Mouse (Mus musculus) intestine, embryonic 14.5 days (tissue): ENCODE measurements around the gene Nvl. TPM values are rescaled to one million over a fixed set of nuclear protein-coding genes. Genes with fewer than 3 reads are reported as not detected.

Experiments used
- ATAC-seq: fragments of 200-750 bp; cut with Nextera tagmentation; replicated peaks from 2 replicates; pipeline ENCODE4 v1.8.0; 2017; ENCODE audit warnings: low read depth, moderate number of reproducible peaks, moderate TSS enrichment, moderate library complexity; ENCODE audit not compliant: low FRiP score, low TSS enrichment
- DNase-seq: peaks from one replicate; pipeline ENCODE4 v3.0.0-alpha.2; 2018; ENCODE audit warnings: low spot score
- H3K27ac ChIP-seq: fragments of 300-500 bp; sonication (generic); 2 replicates; pipeline ENCODE4 v1.5.1; 2014; ENCODE audit warnings: low read depth, mild to moderate bottlenecking, control low read depth
- H3K27me3 ChIP-seq: fragments of 300-500 bp; sonication (generic); replicated peaks from 2 replicates; pipeline ENCODE4 v1.6.1; 2014; ENCODE audit warnings: low read length, control low read depth; ENCODE audit not compliant: control insufficient read depth, insufficient read depth
- H3K36me3 ChIP-seq: fragments of 300-500 bp; sonication (generic); 2 replicates; pipeline ENCODE4 v1.6.1; 2014; ENCODE audit warnings: low read length, control low read depth; ENCODE audit not compliant: control insufficient read depth, insufficient read depth
- H3K4me1 ChIP-seq: fragments of 300-500 bp; sonication (generic); replicated peaks from 2 replicates; pipeline ENCODE4 v1.6.1; 2014; ENCODE audit warnings: low read length, control low read depth, mixed read lengths; ENCODE audit not compliant: control insufficient read depth, insufficient read depth
- H3K4me2 ChIP-seq: fragments of 300-500 bp; sonication (generic); 2 replicates; pipeline ENCODE4 v1.6.1; 2014; ENCODE audit warnings: low read length
- H3K4me3 ChIP-seq: fragments of 300-500 bp; sonication (generic); 2 replicates; pipeline ENCODE4 v1.5.1; 2014; ENCODE audit warnings: low read depth, low read length, control low read depth, mixed read lengths
- H3K9ac ChIP-seq: fragments of 300-500 bp; sonication (generic); 2 replicates; pipeline ENCODE4 v1.6.1; 2014; ENCODE audit warnings: mild to moderate bottlenecking, low read length
- H3K9me3 ChIP-seq: fragments of 300-500 bp; sonication (generic); 2 replicates; pipeline ENCODE4 v1.6.1; 2016; ENCODE audit warnings: low read length, control low read depth; ENCODE audit not compliant: control insufficient read depth
- WGBS: fragments of 180-500 bp; shearing (Covaris S2); extraction: QIAGEN DNeasy Blood & Tissue Kit; methylation state at CpG from one replicate; pipeline ENCODE4 v1.1.7; 2014; 5-methylcytosine and 5-hydroxymethylcytosine counted together
- polyA plus RNA-seq: library from polyadenylated mRNA; unstranded; fragments of >200 nt; fragmentation: Nextera tagmentation; extraction: Ambion mirVana; gene quantifications from 2 replicates; pipeline ENCODE4 v1.2.1, GENCODE M21; 2014

The Nvl gene
- polyA plus RNA-seq, 1 experiment from 2014 or later = 35.3 TPM

DNA sequence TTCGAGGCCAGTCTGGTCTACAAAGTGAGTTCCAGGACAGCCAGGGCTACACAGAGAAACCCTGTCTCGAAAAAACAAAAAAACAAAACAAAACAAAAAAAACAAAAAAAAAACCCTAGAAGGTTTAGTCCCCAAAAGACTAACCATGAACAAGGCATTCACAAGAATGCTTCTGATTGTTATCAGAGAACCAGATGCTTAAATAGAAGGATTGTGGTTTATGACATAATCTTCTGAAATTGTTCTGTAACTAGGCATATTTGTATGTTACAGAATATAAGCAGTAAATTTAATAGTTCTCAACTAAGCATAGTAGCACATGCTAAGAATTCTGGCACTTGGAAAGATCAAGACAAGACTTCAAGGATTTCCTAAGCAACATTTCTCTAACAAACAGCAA is 19.9 kb downstream of the Nvl start:
- Histone ChIP-seq H3K4me3 (no peak overlapping the region), H3K27me3 (no peaks in the 10 kb centered on the region), H3K4me1 (no peaks in the 10 kb centered on the region), H3K36me3 (peaks cover 88% of the 10 kb centered on the region), H3K27ac (no peak overlapping the region), H3K9ac (no peak overlapping the region), H3K9me3 (no peaks in the 10 kb centered on the region), H3K4me2 (no peak overlapping the region)
- 88% methylated on average over 2 of the region's 2 CpGs for WGBS
- DNase-seq (no peak), ATAC-seq (no peak)

DNA sequence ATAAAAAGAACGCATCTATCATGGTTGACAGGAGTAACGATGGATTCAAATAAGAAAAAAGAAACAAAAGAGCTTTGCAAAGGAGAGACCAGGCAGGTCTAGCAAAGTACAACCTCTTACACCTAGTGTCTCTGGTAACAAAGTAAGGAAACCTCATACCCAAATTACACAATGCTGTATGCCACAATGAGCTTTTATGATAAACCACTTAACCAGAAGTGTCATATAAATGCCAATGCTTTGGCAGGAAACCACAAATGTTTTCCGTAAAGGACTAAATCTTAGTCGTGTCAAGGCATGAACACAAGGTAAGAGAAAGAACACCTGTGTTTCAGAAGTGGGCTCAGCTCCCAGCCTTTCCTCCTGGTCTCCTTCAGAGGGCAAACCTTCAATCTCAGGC is 26.9 kb downstream of the Nvl start:
- no peak for DNase-seq
- H3K36me3 ChIP-seq = peaks cover 81% of the 10 kb centered on the region

DNA sequence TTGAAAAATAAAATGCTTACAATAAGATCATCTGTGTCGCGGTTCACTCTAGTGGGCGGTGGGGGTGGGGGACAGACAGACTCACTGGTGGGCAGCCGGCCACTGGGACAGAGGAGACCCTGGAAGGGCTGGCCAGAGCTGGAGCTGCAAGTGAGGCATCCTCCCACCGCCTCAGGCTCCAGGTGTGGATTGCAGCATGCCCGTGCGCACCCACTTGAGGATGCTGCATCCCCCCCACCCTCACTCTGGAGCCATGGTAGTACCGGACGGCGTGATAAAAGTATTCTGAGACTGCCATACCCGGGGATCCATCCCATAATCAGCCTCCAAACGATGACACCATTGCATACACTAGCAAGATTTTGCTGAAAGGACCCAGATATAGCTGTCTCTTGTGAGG is 54.0 kb downstream of the Nvl start:
- H3K36me3 ChIP-seq = peaks cover 41% of the 10 kb centered on the region
- no peak for ATAC-seq
- no peak overlapping the region for H3K9ac ChIP-seq
- 79% methylated on average over 12 of the region's 12 CpGs for WGBS
- DNase-seq = no peak
- no peaks in the 10 kb centered on the region for H3K9me3 ChIP-seq
- no peak overlapping the region for H3K27ac ChIP-seq
- H3K27me3 ChIP-seq = no peaks in the 10 kb centered on the region
- H3K4me2 ChIP-seq = no peak overlapping the region
- no peak overlapping the region for H3K4me3 ChIP-seq
- no peaks in the 10 kb centered on the region for H3K4me1 ChIP-seq

More for the DNA sequence above, 26.9 kb downstream of the Nvl start:
- WGBS = 91% methylated on average over 4 of the region's 4 CpGs
- no peak for ATAC-seq
- no peak overlapping the region for H3K27ac ChIP-seq
- no peaks in the 10 kb centered on the region for H3K4me1 ChIP-seq
- H3K9me3 ChIP-seq = no peaks in the 10 kb centered on the region
- H3K27me3 ChIP-seq = no peaks in the 10 kb centered on the region
- no peak overlapping the region for H3K9ac ChIP-seq
- H3K4me3 ChIP-seq = no peak overlapping the region
- H3K4me2 ChIP-seq = no peak overlapping the region

DNA sequence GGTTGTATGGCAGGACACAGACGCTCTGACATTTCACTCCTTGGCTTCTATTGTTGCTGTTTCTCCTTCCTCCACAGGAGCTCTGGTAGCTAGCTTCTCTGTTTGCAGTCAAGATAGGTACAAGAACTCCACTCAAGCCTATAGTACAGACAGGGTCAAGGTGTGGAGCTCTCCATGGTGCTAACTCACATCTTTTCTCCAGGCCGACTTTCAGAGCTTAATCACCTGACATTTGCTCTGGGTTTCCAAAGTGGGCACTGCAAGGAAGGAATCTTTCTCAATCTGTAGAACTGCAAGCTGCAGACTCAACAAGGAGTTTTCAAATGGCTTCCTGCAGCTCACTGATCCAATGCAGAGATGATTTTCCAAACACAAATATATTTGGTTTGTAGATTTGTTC is 60.0 kb downstream of the Nvl start:
- Histone ChIP-seq H3K27ac (no peak overlapping the region), H3K4me3 (no peak overlapping the region), H3K4me1 (no peaks in the 10 kb centered on the region), H3K36me3 (no peaks in the 10 kb centered on the region), H3K9ac (no peak overlapping the region), H3K4me2 (no peak overlapping the region), H3K27me3 (no peaks in the 10 kb centered on the region), H3K9me3 (no peaks in the 10 kb centered on the region)
- DNase-seq (no peak), ATAC-seq (no peak)
- WGBS = 38% methylated on average over 2 of the region's 2 CpGs

DNA sequence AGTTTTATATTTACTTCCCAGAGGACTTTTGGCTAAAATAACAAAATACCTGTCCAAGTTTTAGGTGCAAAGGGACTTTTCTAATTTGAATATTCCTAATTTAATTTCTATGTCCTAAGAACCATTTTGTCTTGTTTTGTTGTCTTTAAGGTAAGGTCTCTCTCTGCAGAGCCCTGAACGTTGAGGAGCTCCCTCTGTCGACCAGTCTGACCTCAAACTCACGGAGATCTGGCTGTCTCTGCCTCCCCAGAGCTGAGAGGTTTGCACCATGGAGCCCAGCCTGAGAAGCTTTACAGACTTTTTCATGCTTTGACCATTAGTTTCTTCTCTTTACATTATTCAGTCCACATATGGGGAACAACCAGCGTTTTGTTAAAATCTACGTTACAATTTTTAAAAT is 70.9 kb downstream of the Nvl start:
- WGBS = 47% methylated on average over 5 of the region's 5 CpGs

DNA sequence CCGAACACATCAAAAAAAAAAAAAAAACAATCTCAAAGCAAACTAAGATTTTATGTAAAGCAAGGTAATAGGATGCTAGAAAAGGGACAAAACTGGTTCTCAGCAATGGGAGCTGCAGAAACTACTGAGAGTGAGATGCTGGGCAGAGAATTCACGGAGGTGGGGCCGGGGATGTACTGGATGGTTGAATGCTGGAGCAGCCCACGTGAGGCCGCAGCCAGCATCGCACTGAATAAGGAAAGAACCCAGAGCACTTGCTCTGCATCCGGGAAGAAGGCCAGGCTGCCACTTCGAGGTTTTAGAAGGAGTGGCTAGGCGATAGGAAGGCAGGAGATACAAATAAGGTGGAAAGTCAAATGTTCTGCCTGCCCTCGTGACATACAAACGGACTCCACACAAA is 74.3 kb downstream of the Nvl start:
- no peak overlapping the region for H3K4me3 ChIP-seq
- H3K9ac ChIP-seq = no peak overlapping the region
- no peak overlapping the region for H3K27ac ChIP-seq
- DNase-seq = no peak
- H3K4me2 ChIP-seq = no peak overlapping the region
- 63% methylated on average over 11 of the region's 11 CpGs for WGBS
- H3K4me1 ChIP-seq = no peaks in the 10 kb centered on the region
- no peaks in the 10 kb centered on the region for H3K36me3 ChIP-seq
- no peak for ATAC-seq
- no peaks in the 10 kb centered on the region for H3K9me3 ChIP-seq
- H3K27me3 ChIP-seq = no peaks in the 10 kb centered on the region

More for the DNA sequence above, 70.9 kb downstream of the Nvl start:
- Histone ChIP-seq H3K4me2 (no peak overlapping the region), H3K27ac (no peak overlapping the region), H3K36me3 (no peaks in the 10 kb centered on the region), H3K4me3 (no peak overlapping the region), H3K9ac (no peak overlapping the region), H3K9me3 (no peaks in the 10 kb centered on the region), H3K4me1 (no peaks in the 10 kb centered on the region), H3K27me3 (0 out of 2 replicates have a peak, but pooled peaks cover 6% of the 10 kb centered on the region)
- DNase-seq (no peak), ATAC-seq (no peak)

DNA sequence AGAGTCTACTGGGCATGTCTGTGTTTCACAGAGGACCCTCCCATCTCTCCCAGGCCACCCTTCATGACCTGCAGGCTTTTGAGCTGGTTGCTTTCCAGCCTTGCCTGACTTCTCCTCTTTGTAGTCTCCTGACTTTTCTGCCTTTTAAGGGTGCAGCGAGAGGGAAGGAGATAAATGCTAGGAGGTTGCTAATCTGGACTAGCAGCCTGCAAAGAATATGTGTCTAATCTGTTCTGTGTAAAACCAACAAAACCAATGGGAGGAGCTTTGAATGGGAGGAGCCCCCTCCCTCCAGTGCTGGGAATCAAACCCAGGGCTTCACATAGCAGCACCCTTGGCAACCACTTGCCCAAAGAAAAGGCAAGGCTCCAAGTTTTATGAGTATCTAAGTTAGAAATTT is 75.7 kb downstream of the Nvl start:
- no peaks in the 10 kb centered on the region for H3K9me3 ChIP-seq
- no peak overlapping the region for H3K4me3 ChIP-seq
- 81% methylated on average over 1 of the region's 1 CpGs for whole genome bisulfite sequencing
- H3K36me3 ChIP-seq = no peaks in the 10 kb centered on the region
- H3K4me2 ChIP-seq = no peak overlapping the region
- ATAC-seq (no peak), DNase-seq (no peak)
- H3K27me3 ChIP-seq = no peaks in the 10 kb centered on the region
- H3K4me1 ChIP-seq = no peaks in the 10 kb centered on the region
- no peak overlapping the region for H3K27ac ChIP-seq
- no peak overlapping the region for H3K9ac ChIP-seq

DNA sequence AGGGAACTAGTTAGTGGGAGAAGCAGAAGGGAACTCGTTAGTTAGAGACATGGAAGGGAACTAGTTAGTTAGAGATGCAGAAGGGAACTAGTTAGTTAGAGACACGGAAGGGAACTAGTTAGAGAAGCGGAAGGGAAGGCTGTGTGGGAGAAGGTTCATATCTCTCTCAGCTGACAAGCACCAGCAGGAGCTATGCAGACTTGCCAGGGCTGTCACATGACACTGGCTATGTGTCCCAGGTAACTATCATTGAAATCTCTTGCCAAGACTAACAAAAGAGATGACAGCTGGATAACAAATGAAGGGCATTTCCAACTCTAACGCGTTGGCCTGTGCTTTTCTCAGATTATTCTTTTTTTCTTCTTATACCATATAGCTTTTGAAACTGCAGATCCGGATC is 79.4 kb downstream of the Nvl start:
- Histone ChIP-seq H3K9me3 (no peaks in the 10 kb centered on the region), H3K36me3 (no peaks in the 10 kb centered on the region), H3K4me3 (no peak overlapping the region), H3K9ac (no peak overlapping the region), H3K27ac (no peak overlapping the region), H3K4me2 (no peak overlapping the region), H3K27me3 (no peaks in the 10 kb centered on the region), H3K4me1 (no peaks in the 10 kb centered on the region)
- DNase-seq (no peak), ATAC-seq (no peak)
- WGBS = 75% methylated on average over 6 of the region's 6 CpGs

DNA sequence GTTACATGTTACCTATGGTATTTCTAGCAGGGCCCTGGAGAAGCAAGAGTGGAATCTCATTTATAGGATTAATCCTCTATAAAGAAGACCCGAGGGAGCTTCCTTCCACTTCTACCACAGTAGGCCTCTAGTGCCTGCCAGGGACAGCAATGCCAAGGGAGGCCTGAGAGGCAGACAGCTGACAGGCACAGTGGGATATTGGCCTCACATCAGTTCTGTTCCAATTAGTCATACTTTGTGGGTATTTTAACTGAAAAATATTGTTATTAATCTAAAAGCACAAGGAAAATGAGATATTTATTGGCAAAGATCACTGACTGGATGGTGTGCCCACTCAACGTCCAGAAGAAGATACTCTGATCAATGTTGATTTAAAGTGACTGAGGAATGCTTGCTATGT is 80.0 kb downstream of the Nvl start:
- Histone ChIP-seq H3K27ac (no peak overlapping the region), H3K9ac (no peak overlapping the region), H3K4me2 (no peak overlapping the region), H3K4me1 (no peaks in the 10 kb centered on the region), H3K9me3 (no peaks in the 10 kb centered on the region), H3K27me3 (no peaks in the 10 kb centered on the region), H3K4me3 (no peak overlapping the region), H3K36me3 (no peaks in the 10 kb centered on the region)
- no peak for ATAC-seq
- WGBS = 53% methylated on average over 2 of the region's 2 CpGs
- no peak for DNase-seq
